Mouse (Mus musculus): ENCODE data around the gene Mad1l1. TPM values are rescaled to one million over a fixed set of nuclear protein-coding genes. Genes with fewer than 3 reads are reported as not detected.
A peak's percentile ranks its signal among the peaks of the same experiment; 100 is the strongest.

Mad1l1 gene
- polyA plus RNA-seq, 1 experiment from 2014 or later = 68.9 TPM

DNA sequence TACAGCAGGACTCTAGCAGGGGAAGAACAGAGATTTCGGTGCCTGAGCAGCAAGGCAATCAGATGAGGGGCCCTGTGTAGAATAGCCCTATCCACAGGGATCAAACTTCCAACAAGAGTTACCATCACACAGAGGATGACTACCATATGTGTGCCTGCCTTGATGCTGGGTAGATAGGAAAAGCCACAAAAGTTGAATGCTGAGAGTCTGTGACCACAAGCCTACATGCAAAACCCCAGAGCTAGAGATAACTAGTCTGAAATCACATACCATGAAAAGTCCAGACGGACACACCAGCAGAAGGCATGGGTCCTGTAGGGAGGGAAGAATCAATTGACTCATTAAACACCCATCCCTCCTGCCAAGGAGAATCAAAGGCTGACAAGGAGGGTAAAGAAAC lies 170.7 kb downstream of the Mad1l1 start:
- no peak overlapping the region for H3K4me3 ChIP-seq
- no peak overlapping the region for H3K27ac ChIP-seq
- 91% methylated on average over 2 of the region's 2 CpGs for WGBS
- H3K4me1 ChIP-seq = 0 out of 2 replicates have a peak, but pooled peaks cover 7% of the 10 kb centered on the region
- H3K9me3 ChIP-seq (replicated peaks) = no peaks in the 10 kb centered on the region
- H3K36me3 ChIP-seq = no peaks in the 10 kb centered on the region
- no peak for DNase-seq (ENCODE audit: low spot score)
- no peaks in the 10 kb centered on the region for H3K27me3 ChIP-seq (ENCODE audit: low read depth, poor library complexity, severe bottlenecking)

DNA sequence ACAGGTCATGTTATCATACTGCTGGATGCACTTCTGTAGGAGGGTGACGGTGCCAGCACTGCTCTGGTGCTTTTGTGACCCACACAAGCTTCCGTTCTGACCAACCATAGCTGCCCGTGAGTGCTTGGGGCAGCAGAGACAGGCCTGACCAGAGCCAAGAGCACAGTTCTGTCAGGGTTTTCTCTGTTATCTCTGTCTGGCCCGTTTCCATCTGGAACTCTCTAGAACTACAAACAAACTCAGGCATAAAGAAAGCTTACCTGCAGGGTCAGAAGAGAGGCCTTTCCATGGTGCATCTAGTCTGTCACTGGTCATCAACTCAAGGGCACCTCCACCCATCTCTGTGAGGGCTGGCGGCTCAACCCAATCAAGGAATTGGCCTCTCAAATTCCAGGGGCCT lies 171.2 kb downstream of the Mad1l1 start:
- Histone ChIP-seq H3K27me3 (ENCODE audit: low read depth, poor library complexity, severe bottlenecking) (no peaks in the 10 kb centered on the region), H3K4me3 (no peak overlapping the region), H3K4me1 (0 out of 2 replicates have a peak, but pooled peaks cover 7% of the 10 kb centered on the region), H3K27ac (no peak overlapping the region), H3K36me3 (no peaks in the 10 kb centered on the region), H3K9me3 (replicated peaks) (no peaks in the 10 kb centered on the region)
- WGBS = 92% methylated on average over 5 of the region's 5 CpGs
- no peak for DNase-seq (ENCODE audit: low spot score)

DNA sequence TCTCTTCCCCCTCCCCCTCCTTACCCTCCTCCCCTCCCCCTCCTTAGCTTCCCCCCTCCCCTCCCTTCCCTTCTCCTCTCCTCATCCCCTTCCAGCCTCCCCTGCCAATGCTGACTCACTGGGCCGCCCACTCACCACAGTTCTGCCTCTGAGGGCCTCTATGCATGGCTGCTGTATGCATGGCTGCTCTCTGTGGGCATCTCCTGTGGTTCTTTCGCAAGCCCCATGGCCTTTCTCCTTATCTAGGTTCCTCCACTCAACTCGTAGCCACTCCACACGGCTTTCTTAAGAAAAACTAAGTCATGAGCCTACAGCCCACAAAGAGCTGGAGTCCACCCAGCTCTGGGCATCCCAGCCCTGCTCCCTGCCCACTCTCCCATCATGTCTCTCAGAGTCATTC lies 172.1 kb downstream of the Mad1l1 start:
- no peaks in the 10 kb centered on the region for H3K9me3 ChIP-seq (replicated peaks)
- H3K27me3 ChIP-seq (ENCODE audit: low read depth, poor library complexity, severe bottlenecking) = no peaks in the 10 kb centered on the region
- WGBS = 92% methylated on average over 4 of the region's 4 CpGs
- H3K27ac ChIP-seq = no peak overlapping the region
- no peaks in the 10 kb centered on the region for H3K36me3 ChIP-seq
- no peak for DNase-seq (ENCODE audit: low spot score)
- H3K4me1 ChIP-seq = 0 out of 2 replicates have a peak, but pooled peaks cover 7% of the 10 kb centered on the region
- no peak overlapping the region for H3K4me3 ChIP-seq

DNA sequence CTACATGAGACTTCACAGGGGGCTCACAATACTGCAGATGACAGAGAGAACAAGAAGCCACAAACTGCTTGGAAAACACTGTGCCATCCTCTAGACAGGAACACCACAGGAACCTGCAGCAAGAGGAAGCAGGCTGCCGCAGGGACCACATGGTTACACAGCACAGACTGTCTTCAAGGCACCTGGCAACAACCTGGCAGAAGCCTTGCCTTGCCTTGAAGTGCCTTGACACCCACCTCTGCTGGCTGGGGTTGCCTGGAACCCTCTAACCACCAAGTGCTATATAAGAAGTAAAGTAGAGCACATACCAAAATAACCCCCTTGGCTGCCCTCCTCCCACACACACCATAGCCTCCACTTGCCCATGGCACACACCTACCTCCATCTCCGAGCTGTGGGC lies 177.8 kb downstream of the Mad1l1 start:
- Histone ChIP-seq H3K9me3 (replicated peaks) (no peaks in the 10 kb centered on the region), H3K27me3 (ENCODE audit: low read depth, poor library complexity, severe bottlenecking) (no peaks in the 10 kb centered on the region), H3K27ac (no peak overlapping the region), H3K36me3 (peaks cover 3% of the 10 kb centered on the region; the same call in 1 of the 2 replicates), H3K4me1 (peaks cover 4% of the 10 kb centered on the region; the same call in 1 of the 2 replicates), H3K4me3 (no peak overlapping the region)
- WGBS = 94% methylated on average over 2 of the region's 2 CpGs
- no peak for DNase-seq (ENCODE audit: low spot score)

DNA sequence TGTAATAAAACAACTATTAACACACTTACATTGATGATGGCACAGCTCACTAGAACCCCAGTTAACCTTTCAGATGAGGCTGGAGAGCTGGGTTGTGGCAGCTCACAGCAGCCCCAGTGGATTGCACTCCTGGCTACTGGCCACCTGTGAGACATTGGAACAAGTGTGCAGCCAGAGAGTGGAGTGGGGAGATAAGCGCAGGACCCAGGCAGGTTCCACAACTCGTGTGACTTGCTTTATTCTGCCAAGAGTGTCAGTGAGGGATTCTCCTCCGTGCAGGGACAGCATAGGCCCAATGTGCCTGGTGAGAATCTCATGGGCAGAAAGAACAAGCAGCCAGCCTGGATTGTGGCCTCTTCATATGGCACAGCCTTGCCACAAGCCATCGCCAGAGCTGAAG lies 180.0 kb downstream of the Mad1l1 start:
- Histone ChIP-seq H3K36me3 (peaks cover 10% of the 10 kb centered on the region), H3K9me3 (replicated peaks) (no peaks in the 10 kb centered on the region), H3K27ac (no peak overlapping the region), H3K4me1 (peaks cover 12% of the 10 kb centered on the region; the same call in 1 of the 2 replicates), H3K4me3 (no peak overlapping the region), H3K27me3 (ENCODE audit: low read depth, poor library complexity, severe bottlenecking) (no peaks in the 10 kb centered on the region)
- no peak for DNase-seq (ENCODE audit: low spot score)
- WGBS = 83% methylated on average over 4 of the region's 4 CpGs

DNA sequence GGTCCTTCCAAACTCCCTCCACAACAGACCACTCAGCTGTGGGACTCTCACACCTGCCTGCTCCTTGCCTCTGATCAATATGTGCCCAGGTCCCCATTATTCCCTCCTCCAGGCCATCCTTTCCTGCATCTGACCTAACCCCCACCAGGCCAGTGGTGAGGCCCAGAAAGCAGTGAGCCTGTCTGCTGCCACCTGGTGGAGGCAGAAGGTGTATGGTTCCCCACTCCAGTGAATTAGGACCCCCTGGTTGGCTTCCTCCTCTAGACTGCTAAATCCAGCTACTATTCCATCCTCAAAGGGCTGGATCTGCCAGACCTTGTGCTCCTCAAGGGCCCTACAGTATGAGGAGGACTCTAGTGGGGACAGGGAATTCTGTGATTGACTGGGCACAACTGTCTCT lies 181.1 kb downstream of the Mad1l1 start:
- no peak overlapping the region for H3K4me3 ChIP-seq
- DNase-seq (ENCODE audit: low spot score) = peak; percentile 79

DNA sequence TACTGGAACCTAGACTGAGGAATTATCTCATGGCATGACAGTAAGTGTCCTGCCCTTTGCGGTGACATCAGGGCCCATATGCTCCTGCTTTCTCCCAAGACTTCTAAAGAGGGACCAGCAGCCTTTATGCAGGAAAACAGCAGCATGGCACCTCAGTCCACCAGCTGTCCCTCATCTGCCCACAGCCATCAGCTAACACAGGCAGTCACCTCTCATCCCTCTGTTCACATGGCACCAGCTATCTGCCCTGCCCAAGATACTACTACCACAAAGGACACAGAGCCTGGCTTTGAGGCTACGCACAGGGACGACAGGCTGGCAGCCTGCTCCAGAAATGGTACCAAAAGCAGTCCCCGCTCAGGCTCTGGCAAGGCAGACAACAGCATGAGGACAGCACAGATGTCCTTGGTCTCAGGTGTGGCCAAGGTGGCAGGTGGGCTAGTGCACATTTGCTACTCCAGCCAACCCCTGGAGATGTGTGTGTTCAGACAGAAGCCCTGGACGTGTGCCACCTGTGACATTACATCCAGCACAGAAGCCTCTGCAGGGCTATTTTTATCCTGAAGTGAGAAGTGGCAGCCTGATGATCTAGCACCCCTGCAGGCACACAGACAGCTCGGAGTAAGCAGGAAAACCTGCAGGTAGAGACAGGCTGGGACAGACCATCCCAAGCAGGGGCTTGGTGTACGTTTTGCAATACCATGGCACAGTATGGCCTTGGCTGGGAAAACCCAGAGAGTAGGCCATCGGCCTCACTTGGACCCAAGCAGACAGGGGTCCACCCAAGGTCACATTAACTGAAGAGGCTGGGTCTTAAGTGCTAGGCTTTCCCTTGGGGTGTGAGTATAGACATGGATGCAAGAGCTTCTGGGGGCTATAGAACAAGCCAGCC lies 185.4 kb downstream of the Mad1l1 start:
- no peak overlapping the region for H3K4me3 ChIP-seq
- no peak overlapping the region for H3K27ac ChIP-seq
- no peaks in the 10 kb centered on the region for H3K27me3 ChIP-seq (ENCODE audit: low read depth, poor library complexity, severe bottlenecking)
- WGBS = 91% methylated on average over 8 of the region's 8 CpGs
- DNase-seq (ENCODE audit: low spot score) = no peak
- H3K36me3 ChIP-seq = peaks cover 48% of the 10 kb centered on the region
- no peaks in the 10 kb centered on the region for H3K9me3 ChIP-seq (replicated peaks)
- H3K4me1 ChIP-seq = peaks cover 26% of the 10 kb centered on the region

More for the DNA sequence above, 181.1 kb downstream of the Mad1l1 start:
- Histone ChIP-seq H3K9me3 (replicated peaks) (no peaks in the 10 kb centered on the region), H3K36me3 (peaks cover 16% of the 10 kb centered on the region), H3K27ac (no peak overlapping the region), H3K27me3 (ENCODE audit: low read depth, poor library complexity, severe bottlenecking) (no peaks in the 10 kb centered on the region), H3K4me1 (peaks cover 12% of the 10 kb centered on the region; the same call in 1 of the 2 replicates)

DNA sequence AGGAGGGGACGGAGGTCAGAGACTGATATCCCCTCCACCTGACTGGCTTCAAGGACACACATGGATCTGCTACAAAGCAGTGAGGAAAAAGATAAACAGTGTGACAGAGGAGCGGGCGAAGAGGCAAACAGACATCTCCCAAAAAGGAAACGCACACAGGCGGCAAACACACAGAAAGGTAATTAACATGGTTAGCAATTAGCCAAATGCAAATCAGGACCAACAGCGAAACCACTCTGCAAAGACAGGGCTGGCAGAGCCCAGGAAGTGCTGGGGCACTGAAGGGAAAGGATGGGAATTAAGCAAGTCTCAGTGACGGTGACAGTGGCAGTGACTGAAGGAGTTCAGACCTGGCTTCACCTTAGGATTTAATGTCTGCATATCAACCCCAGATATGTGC lies 187.3 kb downstream of the Mad1l1 start:
- H3K27me3 ChIP-seq (ENCODE audit: low read depth, poor library complexity, severe bottlenecking) = no peaks in the 10 kb centered on the region
- WGBS = 89% methylated on average over 7 of the region's 7 CpGs
- no peak overlapping the region for H3K4me3 ChIP-seq
- peaks cover 39% of the 10 kb centered on the region for H3K4me1 ChIP-seq
- peaks cover 57% of the 10 kb centered on the region for H3K36me3 ChIP-seq
- no peak overlapping the region for H3K27ac ChIP-seq
- no peaks in the 10 kb centered on the region for H3K9me3 ChIP-seq (replicated peaks)
- DNase-seq (ENCODE audit: low spot score) = no peak

DNA sequence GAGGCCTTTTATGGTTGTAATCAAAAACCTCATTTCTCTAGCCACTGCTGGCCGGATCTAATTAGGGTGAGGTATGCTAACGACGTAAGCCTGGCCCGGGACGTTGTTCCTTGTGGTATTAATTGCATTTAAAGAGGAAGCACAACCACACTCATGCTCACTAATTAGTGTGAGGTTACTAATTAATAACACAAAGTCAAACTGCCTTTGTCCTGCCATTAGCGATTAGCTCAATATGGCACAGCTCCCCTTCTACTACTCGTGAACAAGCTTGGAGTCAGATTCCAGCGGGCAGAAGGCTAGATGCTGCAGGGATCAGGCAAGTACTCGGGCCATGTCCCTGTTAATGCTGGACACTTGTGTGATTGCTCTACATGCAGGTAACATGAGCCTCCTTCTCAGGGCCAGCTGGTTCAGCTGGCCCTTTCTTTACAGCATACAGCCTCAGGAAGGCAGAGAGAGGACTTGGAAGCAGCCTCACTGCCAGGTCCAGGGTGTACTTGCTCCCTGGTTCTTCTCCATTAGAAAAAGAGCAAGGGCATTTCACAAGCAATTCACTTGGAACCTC lies 192.9 kb downstream of the Mad1l1 start:
- Histone ChIP-seq H3K9me3 (replicated peaks) (no peaks in the 10 kb centered on the region), H3K36me3 (peaks cover 35% of the 10 kb centered on the region), H3K4me1 (peaks cover 61% of the 10 kb centered on the region), H3K4me3 (peak overlapping the region; percentile 31), H3K27ac (peak overlapping the region; percentile 93), H3K27me3 (ENCODE audit: low read depth, poor library complexity, severe bottlenecking) (no peaks in the 10 kb centered on the region)
- peak; percentile 66 for DNase-seq (ENCODE audit: low spot score)
- WGBS = 16% methylated on average over 9 of the region's 9 CpGs

DNA sequence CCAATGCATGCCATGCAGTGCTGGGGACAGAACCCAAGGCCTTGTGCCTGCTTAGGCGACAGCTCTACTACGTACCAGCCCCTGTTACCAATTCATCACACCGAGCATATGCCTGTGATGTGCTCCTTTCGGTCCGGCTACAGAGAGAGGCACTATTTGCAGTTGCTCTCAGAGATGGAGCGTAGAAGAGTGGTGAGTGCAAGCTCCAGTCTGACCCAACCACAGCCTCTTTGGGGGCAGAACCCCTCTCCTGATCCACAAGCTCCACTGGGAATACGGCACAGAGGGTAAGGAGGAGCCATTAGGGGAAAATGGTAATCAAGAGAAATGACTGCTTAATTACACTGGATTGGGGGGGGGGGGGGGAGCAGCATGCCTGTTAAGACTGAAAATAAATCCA lies 193.4 kb downstream of the Mad1l1 start:
- Histone ChIP-seq H3K27ac (peak overlapping the region; percentile 93), H3K9me3 (replicated peaks) (no peaks in the 10 kb centered on the region), H3K27me3 (ENCODE audit: low read depth, poor library complexity, severe bottlenecking) (no peaks in the 10 kb centered on the region), H3K4me3 (peak overlapping the region; percentile 10; the same call in 1 of the 2 replicates), H3K4me1 (peaks cover 61% of the 10 kb centered on the region), H3K36me3 (peaks cover 31% of the 10 kb centered on the region)
- WGBS = 60% methylated on average over 7 of the region's 7 CpGs
- DNase-seq (ENCODE audit: low spot score) = peak; percentile 52

DNA sequence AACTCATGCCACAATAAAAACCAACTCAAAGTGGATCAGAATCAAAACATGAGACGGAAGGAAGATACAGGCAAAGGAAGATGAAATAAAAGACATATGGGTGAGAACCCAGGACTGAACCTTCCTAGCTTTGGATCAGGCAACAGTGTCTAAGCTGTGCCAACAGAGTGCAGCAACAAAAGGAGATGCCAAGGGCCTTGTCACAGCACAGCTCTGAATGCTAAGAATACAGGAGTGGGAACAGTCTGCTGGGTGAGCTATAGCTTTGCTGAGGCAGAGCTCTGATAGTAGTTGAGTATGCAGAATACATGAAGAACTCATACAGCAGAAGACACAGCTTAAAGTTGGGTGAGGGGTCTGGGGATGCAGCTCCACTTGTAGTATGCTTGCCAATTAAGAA lies 196.7 kb downstream of the Mad1l1 start:
- Histone ChIP-seq H3K36me3 (peaks cover 5% of the 10 kb centered on the region; the same call in 1 of the 2 replicates), H3K4me1 (peaks cover 49% of the 10 kb centered on the region), H3K27me3 (ENCODE audit: low read depth, poor library complexity, severe bottlenecking) (no peaks in the 10 kb centered on the region), H3K27ac (no peak overlapping the region), H3K4me3 (no peak overlapping the region), H3K9me3 (replicated peaks) (no peaks in the 10 kb centered on the region)
- DNase-seq (ENCODE audit: low spot score) = no peak
- WGBS = 91% methylated on average over 1 of the region's 1 CpGs

DNA sequence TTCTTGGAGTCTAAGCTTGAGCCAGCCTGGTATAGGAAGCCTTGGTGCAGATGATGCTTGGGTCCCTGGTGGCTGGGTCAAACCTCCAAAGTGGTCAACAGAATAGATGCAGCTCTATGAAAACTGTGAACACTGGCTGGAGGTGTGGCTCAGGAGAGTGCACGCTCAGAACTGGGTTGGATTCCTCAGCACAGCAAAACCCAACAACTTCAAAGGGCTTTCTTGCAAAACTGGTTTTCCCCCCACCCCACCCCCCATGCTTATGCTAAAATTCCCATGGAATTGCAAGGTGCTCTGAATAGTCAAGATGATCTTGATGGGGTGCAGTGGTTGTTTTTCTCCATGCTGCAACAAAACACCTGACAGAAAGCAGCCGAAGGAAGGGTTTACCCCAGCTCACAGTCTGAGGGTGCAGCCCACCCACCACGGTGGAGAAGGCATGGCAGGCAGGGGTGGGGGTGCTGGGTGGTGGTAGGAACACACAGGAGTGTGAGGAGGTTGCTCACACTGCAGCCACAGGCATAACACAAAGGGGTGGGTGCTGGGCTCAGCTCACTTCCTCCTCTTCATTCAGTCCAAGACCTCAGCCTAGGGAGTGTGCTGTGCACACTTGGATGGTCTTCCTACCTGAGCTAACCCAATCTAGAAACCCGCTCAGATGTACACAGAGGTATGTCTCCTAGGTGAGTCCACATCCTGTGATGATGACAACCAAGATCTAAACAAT lies 197.5 kb downstream of the Mad1l1 start:
- 68% methylated on average over 4 of the region's 4 CpGs for WGBS

More for the DNA sequence above, 197.5 kb downstream of the Mad1l1 start:
- Histone ChIP-seq H3K27ac (0 out of 2 replicates have a peak overlapping the region, but pooled peaks have one; percentile 25), H3K9me3 (replicated peaks) (no peaks in the 10 kb centered on the region), H3K4me1 (peaks cover 41% of the 10 kb centered on the region), H3K36me3 (peaks cover 6% of the 10 kb centered on the region; the same call in 1 of the 2 replicates), H3K4me3 (no peak overlapping the region), H3K27me3 (ENCODE audit: low read depth, poor library complexity, severe bottlenecking) (no peaks in the 10 kb centered on the region)
- DNase-seq (ENCODE audit: low spot score) = no peak
